Mouse (Mus musculus) kidney, adult 9 months (tissue): ENCODE data around the gene Mpzl1.

Experiments used
- DNase-seq: peaks from one replicate; pipeline ENCODE4 v3.0.0; 2022

The Mpzl1 gene

DNA sequence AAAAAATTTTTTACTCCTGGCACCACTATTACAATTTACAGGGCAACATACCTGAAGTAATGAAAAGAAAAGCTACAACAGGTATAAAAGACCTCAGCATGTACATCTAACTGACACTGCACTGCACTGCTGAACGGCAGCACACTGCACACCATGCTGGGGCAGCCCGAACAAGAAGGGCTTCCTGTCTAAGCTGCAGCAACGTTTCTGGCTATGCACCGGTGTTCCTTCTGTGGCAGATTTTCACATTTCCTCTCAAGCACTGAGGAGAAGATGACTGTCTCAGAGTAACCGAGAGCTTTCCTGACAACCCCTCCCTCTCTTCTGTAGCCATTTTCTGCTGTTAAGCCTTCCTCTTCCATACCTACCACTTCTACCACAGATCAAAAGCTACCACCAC lies 21.6 kb downstream of the Mpzl1 start:
- no peak for DNase-seq

DNA sequence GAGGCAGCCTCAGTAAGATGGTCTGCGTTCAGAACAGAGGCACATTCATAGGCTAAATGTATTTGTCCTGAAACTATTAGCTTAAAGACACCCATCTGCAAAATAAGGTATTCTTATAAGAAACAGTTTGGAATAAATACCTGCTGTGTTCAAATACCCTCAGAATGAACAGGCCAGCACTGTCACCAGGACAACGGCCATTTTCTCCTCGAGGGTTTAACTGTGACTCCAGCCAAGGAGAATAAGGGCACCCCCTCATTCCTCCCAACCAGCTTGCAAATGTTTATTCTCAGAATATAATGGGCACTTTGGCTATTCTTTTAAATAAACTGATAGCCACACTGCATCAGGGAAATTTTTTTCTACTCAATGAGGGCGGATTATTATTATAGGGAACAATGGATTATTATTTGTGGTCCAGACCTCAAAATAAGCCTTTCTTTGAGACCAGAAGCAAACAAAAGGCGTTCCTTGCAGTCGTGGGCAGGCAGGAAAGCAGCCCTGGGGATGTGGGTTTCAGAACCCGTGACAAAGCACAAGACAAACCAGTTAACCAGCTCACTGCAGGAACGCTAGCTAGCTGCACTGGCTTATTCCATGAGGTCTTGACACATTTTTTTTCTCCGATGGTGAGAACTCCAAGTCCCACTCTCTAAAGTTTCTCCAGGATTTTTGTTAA lies 23.9 kb downstream of the Mpzl1 start:
- DNase-seq = no peak

DNA sequence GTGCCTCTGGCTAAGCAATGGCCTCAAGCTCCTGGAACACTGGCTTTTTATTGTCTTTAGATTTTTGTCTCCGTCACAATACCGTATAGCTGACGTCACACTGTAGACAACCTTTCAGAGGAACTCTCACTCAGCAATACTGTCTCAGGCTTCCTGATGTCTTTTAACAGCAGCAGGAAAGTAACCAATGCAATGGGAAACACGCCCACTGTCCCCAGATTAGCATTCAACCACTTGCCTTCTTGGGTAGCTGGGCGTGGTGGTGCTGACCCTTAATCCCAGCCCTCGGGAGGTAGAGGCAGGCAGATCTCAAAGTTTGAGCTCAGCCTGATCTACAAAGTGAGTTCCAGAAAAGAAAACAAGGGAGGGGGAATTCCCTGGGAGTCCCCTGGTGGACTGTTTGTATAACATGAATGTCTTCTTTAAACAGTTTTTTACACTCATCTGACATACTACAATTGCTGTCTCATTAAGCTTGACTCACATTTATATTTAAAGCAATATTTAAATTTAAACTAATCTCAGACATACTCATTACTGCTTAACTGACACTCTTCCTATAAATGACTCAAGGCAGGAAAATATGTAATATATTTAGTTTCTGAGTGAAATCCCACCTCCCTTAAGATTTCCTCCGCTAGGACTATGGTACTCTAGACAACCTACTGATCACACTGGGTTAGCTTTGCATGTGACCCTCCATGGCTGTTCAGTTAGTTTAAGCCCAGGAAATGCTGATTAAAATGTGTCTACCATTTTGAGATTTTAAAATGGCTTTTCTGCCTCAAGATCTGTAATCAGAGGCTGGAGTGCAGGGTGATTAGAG lies 24.6 kb downstream of the Mpzl1 start:
- DNase-seq = no peak

DNA sequence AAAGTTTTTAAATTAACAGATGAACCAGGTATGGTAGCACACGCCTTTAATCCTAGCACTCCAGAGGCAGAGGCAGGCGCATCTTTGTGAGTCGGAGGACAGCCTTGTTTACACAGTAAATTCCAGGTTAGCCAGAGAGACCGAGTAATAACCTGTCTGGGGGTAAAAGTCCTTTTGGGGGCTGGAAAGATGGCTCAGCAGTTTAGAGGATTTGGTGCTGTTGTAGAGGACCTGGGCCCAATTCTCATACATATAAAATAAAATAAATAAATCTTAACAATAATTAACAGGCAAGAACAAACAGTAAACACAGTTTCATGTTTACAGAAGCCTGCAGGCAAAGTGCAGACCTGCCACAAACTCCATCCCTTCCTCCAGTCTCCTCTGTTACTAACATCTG lies 25.4 kb downstream of the Mpzl1 start:
- DNase-seq = no peak

DNA sequence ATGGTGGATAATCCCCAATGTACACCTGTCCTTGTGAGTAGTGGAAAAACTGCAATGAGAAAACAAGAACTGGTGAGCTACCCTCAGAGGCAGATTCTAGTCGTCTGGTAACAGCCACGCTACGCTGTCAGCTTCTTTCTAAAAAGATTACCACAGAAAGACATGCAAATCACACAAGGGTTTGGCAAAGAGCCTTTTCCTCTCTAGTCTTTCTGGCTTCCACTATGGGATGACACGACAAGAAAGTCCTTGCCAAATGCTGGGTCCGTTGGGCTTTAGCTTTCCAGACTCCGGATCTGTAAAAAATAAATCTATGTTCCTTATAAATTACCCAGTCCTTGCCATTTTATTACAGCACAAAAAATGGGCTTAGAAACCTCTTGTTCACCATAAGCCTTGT lies 28.6 kb downstream of the Mpzl1 start:
- no peak for DNase-seq

DNA sequence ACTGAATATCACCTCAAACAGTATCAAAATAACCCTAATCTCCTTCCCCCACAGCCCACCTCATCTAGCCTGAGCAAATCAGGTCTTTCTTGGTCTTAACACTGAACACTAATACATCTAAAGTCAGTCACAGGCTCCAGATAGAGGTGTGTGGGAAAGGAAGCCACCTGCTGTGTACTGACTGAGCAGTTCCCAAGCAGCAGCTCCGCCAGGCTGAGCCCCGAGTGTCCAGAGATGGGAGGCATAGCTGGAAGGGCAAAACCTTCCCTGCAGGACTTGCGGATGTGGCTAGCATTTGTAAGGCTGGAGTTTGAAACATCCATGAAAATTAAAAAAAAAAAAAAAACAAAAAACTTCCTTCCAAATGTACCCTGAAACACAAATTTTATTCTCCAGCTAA lies 29.2 kb downstream of the Mpzl1 start:
- no peak for DNase-seq

DNA sequence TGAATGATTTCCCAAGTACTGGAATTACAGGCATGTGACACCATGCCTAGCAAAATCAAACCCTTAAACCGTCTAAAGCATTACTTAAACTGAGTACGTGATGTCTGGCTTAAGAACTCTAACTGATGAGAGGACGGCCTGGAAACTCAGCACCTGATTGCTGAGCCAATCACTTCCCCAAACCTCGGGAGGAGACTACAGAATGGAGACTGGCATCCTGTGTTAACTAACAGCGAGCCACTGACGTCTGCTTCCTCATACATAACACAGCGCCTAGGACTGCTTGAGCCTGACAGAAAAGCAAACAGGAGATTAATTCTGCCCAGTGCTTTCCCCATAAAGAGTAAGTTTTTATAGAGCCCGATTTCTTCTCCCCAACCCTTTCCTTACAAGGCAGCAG lies 30.1 kb downstream of the Mpzl1 start:
- DNase-seq = no peak

DNA sequence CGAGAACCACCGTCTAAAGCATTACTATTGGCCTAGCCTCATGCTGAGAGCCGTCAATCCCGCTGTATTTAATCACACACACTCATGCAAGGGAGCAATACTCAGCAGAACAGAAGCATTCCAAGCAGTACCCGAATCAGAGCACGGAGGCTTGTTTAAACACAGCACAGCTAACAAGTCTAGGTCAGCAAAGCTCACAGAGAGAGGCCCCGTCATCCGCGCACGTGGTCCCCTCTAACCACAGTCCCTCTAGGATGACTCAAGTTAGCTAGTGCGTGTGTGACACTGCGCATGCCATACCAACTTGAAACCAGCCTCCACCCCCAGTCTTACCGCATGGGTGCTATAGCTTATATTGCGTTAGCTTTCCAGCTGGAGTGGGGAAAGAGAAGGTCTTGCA lies 31.1 kb downstream of the Mpzl1 start:
- no peak for DNase-seq

DNA sequence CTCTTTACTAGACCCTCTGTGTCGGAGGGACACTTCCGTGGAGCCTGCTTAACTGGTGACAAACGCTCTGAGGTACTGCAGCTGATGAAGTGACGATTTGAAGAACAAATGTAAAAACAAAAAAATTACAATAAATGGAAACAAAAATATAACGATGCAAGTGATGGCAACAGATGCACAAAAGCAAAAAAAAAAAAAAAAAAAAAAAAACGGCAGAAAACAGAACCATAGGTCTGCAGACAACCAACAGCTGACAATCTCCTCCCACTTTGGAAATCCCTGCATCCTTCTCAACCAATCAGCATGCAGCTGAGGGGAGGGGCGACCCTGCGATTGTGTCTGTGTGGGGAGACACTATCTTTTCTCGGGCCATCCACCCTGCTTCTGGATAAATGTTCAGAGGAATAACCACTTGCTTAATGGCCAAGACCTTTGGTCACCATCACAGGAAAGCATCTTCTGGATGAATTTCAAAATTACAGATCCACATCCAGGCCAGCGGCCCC lies 32.5 kb downstream of the Mpzl1 start:
- DNase-seq = no peak

DNA sequence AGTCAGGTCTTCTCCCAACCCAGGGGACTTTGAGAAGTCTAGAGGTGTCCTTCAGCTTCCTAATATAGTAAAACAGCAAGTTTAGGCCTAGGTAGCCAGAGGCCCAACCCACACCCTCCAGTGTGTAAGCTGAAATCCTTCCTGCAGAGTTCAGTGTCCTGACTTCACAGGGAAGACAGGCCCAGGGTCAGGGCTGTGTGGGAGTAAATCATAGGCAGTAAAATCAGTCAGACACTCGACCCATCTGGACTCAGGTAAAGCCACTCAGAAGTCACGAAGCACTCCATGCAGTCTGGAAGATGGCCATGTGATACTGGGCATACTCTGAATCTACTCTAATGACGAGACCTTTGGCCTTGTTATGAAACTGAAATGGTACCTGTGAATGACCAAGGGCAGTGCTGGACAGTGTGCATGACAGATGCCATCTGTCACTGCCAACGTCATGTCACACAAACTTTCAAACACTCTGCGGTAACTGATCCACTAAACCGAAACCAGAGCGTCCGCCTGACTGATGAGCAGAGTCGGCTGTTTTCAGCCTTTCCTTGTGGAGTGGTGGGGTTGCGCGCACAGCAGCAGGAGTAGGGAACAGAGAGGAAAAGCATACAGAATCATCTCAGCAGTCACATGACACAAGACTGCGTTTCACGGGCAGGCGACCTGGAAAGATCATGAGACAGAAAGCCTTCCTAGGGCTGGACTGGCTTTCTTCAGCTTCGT lies 39.5 kb downstream of the Mpzl1 start:
- DNase-seq = no peak

DNA sequence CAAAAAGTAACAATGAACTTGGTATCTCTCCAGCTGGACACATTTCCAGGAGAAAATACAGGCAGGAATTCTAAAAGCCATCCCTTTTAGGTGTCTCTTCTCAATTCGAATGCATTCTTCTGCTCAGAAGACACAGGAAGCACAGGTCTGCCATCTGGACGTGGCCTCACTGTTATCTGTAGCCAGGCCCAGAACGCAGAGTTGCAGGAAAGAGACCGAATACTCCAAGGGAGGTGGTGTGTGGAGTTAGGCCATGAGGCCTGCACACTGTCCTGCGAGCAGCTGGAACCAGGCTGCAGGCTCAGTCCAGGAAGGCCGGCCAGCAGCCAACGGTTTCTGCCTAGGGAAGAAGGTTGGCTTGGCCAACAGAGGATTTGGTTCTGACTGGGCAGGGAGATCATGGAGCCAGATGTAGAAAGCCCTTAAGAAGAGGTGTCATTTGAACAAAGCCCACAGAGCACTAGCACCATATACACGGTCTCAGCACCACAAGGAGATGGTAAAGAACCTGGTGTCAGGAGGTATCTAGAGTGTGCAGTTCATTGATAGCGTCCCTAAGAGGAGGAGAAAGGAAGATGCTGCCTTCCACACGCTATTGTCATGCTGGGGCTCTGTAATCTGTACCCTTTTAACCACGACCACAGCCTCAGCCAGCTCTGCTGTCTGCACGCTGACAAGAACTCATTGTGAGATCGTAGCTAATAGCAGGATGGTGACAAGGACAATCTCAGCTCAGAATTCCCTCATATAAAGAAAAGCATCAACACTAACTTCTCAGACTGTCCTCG lies 41.8 kb downstream of the Mpzl1 start:
- no peak for DNase-seq

DNA sequence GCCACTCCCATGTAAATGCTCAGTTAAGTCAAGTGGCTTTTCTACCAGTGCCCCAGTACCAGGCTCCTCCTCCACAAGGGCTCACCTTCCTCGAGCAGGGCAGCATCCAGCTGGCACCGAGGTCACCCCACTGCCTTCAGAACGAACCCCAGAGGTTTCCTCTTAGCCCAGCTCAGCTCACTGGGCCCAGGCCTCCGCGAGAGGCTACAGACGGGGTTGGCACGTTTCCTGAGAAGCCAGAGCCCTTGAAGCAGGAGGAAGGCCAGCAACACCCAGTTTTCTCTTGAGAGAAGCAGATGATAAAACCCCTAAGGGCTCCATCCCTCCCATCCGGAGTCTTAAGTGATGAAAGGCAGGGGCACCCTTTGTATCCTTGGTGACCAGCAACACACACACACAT lies 43.6 kb downstream of the Mpzl1 start:
- DNase-seq = no peak

DNA sequence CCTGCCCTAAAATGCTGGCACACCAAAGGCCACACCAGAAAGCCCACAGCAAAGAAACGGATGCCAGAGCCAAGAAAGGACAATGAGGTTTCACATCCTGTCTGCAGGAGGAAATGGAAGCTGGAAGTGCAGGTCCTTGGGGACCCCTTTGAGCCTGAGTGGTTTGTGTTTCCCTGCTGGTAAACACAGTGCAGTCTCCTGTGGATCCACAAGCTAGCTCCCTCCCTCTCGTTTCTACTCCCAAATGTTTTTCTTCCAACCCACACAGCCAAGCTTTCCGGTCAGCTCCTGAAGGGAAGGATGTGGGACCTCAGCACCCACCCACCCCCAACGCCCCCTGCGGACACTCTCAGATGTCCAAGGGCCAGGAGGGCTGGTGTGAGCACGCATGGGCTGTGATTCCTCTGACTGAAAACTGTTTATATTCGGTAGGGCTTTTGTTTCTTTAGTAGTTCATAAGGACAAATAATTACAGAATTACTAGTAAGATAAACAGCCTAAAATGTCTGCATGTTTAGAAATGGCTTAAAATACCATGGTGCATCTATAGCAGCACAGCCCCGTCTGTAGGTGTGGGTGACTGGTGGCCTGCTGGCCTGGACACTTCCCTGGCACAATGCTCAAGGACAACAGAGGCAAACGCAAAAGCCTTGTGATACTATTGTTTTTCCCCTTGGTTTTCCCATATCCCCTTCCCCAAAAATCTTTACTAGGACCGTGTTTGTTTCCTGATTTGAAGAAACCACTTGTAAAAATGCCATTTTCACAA lies 44.9 kb downstream of the Mpzl1 start:
- peak; percentile 75 for DNase-seq

DNA sequence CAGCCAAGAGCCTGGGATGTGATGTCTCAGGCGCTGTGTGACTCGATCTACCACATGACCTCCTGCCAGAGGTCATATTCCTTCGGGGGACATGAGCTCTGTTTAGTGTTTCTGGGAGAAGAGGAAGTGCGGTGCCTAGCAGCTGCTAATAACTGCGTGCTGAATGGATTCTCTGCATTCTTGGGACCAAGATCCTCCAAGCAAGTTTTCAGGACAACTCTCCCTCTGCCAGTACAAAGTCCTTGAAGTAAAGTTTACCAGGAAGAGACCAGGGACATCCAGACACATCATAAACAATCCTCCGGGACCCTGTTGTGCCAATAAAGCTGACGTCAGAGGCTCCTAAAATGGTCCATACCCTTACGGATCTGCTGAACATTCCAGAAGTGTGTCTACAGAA lies 46.5 kb downstream of the Mpzl1 start:
- no peak for DNase-seq

DNA sequence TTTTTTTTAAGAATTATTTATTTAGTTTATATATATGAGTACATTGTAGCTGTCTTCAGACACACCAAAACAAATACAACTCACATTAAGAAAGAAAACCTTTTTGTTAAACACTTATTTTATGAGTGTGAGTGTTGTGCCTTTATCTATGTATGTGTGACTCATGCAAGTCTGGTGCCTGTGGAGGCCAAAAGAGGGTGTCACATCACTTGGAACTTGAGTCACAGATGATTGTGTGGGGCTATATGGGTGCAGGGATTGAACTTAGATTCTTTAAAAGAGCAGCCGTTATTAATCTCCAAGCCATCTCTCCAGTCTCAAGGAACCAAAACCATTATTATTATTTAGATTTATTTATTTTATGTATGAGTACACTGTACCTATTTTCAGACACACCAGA lies 48.0 kb downstream of the Mpzl1 start:
- no peak for DNase-seq

DNA sequence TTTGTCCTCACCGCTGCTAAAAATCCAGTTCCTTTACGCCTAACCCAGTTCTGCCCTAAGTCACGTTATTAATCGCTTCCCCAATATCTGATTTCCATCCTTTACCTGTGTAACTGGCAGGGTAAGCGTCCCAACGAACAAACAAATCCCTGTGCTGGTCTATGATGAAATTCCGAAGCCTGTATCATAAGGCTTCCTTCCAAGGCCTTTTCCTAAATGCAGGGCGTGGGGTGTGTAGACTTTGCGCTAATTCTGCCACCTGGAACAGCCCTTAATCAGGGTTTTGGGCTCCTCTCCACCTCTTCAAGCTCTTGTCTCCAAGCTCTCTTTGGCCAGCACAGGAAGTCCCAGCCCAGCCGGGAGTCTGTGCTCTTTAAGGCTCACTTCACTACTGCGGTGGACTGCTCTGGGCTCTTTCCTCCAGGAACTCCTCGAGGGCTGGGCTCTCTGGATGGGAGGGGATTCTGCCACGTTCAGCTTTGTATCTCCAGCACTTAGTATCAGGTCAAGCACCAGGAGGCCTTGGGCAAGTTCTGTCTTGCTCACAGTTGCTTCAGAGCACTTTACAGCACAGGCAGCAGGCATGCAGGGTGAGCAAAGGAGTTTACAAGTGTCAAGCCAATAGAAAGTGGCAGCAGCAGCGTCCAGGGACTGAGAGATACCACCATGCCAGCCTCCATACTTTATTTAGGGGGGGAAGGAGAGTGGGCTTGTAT lies 48.8 kb downstream of the Mpzl1 start:
- DNase-seq = no peak

DNA sequence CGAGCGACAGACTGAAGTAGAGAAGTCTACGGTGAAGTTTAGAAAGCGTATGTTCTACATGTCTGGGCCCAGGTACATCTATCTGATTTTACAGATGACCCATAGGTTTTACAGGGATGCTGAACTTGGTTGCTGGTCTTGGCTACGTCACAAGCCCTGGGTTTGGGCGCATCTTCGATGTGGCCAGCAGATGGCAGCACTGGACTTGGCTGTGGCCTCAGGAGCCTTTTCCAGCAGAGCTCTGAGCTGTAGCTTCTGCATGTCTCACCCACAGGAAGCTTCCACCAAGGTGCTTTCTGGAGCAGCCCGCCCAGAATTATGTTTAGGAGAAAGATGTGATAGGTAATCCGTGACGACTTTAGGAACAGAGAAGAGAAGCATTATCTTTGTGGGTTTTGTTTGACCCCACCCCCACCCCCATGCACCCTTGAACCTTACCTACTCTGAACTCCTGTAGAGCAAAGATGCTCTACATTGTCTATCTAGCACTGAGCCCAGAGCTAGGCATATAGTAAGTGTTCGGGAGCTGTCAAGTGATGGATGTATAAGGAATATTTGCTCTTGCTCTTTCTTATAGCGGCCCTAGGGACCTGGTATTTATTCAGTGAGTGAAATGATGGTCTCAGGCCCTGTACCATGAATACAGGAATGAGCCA lies 50.7 kb downstream of the Mpzl1 start:
- peak; percentile 93 for DNase-seq

DNA sequence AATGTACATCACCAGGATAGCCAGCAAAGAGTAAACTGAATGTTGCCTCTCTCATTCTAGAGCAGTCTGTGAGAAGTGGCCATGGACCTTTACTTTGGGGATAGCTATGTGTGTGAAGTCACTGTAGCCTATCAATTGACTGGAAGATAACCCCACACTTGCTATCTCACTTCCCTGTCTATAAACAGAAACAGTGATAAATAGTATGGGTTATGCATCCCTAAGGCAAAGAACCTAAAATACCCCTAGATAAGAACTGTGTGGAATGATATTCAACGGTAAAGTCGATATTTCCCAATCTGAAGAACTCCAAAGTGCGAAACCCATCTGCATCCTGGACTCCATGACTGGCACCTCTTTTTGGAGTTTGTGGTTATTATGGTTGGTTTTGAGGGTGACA lies 53.1 kb downstream of the Mpzl1 start:
- no peak for DNase-seq

DNA sequence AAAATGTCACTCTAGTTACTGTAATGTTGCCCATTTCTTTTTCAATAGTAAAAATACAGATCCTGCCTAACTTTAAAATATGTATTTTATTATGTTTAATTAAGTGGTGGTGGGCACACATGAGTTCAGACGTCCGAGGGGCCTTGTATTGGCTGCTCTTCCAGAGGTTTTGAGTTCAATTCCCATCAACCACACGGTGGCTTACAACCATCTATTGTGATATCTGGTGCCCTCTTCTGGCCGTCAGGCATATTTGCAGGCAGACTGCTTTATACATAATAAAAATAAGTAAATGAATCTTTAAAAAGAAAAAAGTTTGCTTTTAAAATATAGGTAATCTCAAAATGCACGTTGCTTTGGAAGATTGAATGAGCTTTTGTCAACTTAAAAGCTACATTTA lies 55.0 kb downstream of the Mpzl1 start:
- DNase-seq = no peak

DNA sequence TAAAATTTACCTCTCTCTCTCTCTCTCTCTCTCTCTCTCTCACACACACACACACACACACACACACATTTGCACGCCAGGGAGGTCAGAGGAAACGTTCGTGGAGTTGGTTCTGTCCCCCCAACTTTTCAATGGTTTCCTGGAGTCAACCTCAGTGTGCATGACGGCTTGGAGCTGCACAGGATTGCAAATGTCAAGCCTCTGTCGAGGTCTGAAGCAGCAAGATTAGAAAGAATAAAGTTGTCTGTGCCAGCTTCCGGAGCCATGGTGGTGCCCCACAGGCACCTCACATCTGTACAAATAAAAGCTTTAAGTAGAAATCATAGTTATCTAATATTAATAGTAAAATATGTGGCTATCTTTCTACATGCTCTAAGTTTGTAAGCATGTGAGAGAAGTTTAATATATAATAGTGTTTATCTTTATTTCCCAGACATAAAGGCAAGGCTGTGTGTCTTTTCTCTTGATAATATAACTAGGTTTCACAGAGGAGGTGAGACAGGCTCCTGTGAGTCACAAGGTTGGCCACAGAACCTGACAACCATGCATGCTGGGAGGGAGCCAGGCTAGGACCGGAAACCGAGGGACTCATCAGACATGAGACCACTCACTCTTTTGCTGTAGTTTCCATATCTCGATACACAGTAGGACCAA lies 57.8 kb downstream of the Mpzl1 start:
- no peak for DNase-seq
